Comparison of ENCODE assay signal across 9 mouse cellular contexts in the genomic region with DNA sequence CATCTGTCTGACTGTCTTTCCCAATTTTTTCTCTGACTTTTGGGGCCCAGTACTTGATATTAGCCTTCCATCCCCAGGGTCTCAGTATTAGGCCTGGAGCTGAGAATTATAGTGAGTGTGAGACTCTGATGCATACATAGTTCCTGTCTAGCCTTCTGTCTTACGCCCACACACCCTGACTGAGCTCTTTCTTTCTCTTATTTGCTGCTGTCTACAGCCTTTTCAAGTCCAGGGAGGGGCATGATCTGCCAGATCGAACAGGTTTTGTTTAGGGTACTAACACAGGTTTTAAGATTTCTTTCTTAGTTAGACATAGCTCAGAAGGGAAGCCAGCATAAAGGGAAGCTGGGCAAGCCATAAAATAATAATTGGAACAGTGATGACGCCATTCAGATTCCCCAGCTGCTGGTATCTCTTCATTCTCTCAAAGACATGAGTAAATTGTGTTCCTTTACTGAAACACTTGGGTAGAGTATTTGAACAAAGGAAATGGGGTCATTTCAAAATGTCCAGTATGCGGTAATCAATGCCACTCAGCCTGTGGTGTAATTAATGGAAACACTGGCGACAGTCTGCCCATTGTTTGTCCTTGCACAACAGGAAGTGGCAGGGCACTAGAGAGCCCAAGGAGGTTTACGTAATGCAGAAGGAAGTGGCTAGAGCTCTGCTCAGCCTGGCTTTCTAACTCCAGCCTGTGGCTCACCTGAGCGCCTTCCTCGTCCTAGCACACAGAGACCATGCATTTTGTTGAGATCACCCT.
DNase-seq lines count a peak whose midpoint lies in the region; ATAC-seq lines count a peak whose summit lies in the region.
"Had no signal": no experiment of that assay in that cellular context is flagged by ENCODE, and none has a peak within 500 bp of the region (broad histone marks: within the 10 kb centered on the region; RNA-seq: fewer than 3 reads in every experiment).

No protein-coding gene starts in this region.

- peak; percentile 21 for DNase-seq in limb, embryonic 11.5 days (ENCODE audit: low spot score)
- DNase-seq in limb, embryonic 10.5 days (ENCODE audit: low spot score), result no peak
- peak; percentile 55 for DNase-seq in adrenal gland, postnatal 10 days
- peak; percentile 30 for DNase-seq in thymus, postnatal 25 days
- DNase-seq in ovary, adult 18-20 months (ENCODE audit: low spot score), result no peak
- no peak for DNase-seq in cerebellum, adult 9-11 months

- no peaks in the 10 kb centered on the region for H3K27me3 ChIP-seq in limb, embryonic 11.5 days (ENCODE audit: control insufficient read depth, insufficient read depth, low read length)
- H3K27me3 ChIP-seq in limb, embryonic 10.5 days (ENCODE audit: low read depth, poor library complexity, severe bottlenecking), result no peaks in the 10 kb centered on the region
- H3K27me3 ChIP-seq in lung, embryonic 15.5 days, result no peaks in the 10 kb centered on the region
- H3K27me3 ChIP-seq: neural tube, embryonic 12.5 days had no signal

- H3K4me2 ChIP-seq in limb, embryonic 11.5 days (ENCODE audit: low read depth, severe bottlenecking), result no peak overlapping the region
- H3K4me2 ChIP-seq in lung, embryonic 15.5 days, result no peak overlapping the region
- H3K4me2 ChIP-seq: neural tube, embryonic 12.5 days had no signal

- no peak overlapping the region for H3K9ac ChIP-seq in limb, embryonic 11.5 days (ENCODE audit: low read length)
- no peak overlapping the region for H3K9ac ChIP-seq in lung, embryonic 15.5 days
- H3K9ac ChIP-seq: neural tube, embryonic 12.5 days had no signal

- ATAC-seq in limb, embryonic 11.5 days (ENCODE audit: insufficient number of reproducible peaks, low FRiP score, low TSS enrichment, low read depth), result no peak
- peak; percentile 96 for ATAC-seq in hematopoietic stem cell, adult 5-6 weeks (replicated peaks in 1 of 2; ENCODE audit: insufficient read depth in 1 of 2, low FRiP score in 2 of 2, low TSS enrichment in 1 of 2, low read depth in 1 of 2, poor library complexity in 2 of 2, severe bottlenecking in 2 of 2)
- ATAC-seq in lung, embryonic 15.5 days (ENCODE audit: borderline replicate concordance, extremely low read depth, low FRiP score, low TSS enrichment), result peak; percentile 42; the same call in 1 of the 2 replicates

- WGBS in limb, embryonic 11.5 days, result 74% methylated on average over 8 of the region's 8 CpGs
- 80% methylated on average over 8 of the region's 8 CpGs for WGBS in limb, embryonic 10.5 days
- WGBS in lung, embryonic 15.5 days, result 49% methylated on average over 8 of the region's 8 CpGs

- H3K4me1 ChIP-seq in limb, embryonic 11.5 days (ENCODE audit: control insufficient read depth, insufficient read depth, low read length), result no peaks in the 10 kb centered on the region
- H3K4me1 ChIP-seq in limb, embryonic 10.5 days, result no peaks in the 10 kb centered on the region; the same call in 1 of the 2 replicates
- 0 out of 2 replicates have a peak, but pooled peaks cover 7% of the 10 kb centered on the region for H3K4me1 ChIP-seq in lung, embryonic 15.5 days

- H3K4me3 ChIP-seq in limb, embryonic 11.5 days (ENCODE audit: low read depth, low read length), result no peak overlapping the region
- H3K4me3 ChIP-seq in limb, embryonic 10.5 days, result no peak overlapping the region
- H3K4me3 ChIP-seq in lung, embryonic 15.5 days, result no peak overlapping the region
- H3K4me3 ChIP-seq: neural tube, embryonic 12.5 days had no signal

- H3K9me3 ChIP-seq in limb, embryonic 11.5 days (ENCODE audit: control insufficient read depth, low read length), result no peaks in the 10 kb centered on the region
- H3K9me3 ChIP-seq in limb, embryonic 10.5 days (replicated peaks), result no peaks in the 10 kb centered on the region
- H3K9me3 ChIP-seq in lung, embryonic 15.5 days, result no peaks in the 10 kb centered on the region
- H3K9me3 ChIP-seq: neural tube, embryonic 12.5 days had no signal

- no peaks in the 10 kb centered on the region for H3K36me3 ChIP-seq in limb, embryonic 11.5 days (ENCODE audit: control insufficient read depth, insufficient read depth, low read length)
- H3K36me3 ChIP-seq in limb, embryonic 10.5 days, result no peaks in the 10 kb centered on the region
- H3K36me3 ChIP-seq in lung, embryonic 15.5 days, result no peaks in the 10 kb centered on the region
- H3K36me3 ChIP-seq: neural tube, embryonic 12.5 days had no signal

- H3K27ac ChIP-seq in limb, embryonic 11.5 days (replicated peaks; ENCODE audit: low read depth, low read length), result no peak overlapping the region
- no peak overlapping the region for H3K27ac ChIP-seq in limb, embryonic 10.5 days
- peak overlapping the region; percentile 19; the same call in 1 of the 2 replicates for H3K27ac ChIP-seq in lung, embryonic 15.5 days
- H3K27ac ChIP-seq: neural tube, embryonic 12.5 days had no signal

Comparison
In these comparisons a context has a peak if more than half of its experiments do, and no peak if none do; other contexts are left out.
1. DNase-seq: peak in limb, embryonic 11.5 days (single experiment), adrenal gland, postnatal 10 days (single experiment) and thymus, postnatal 25 days (single experiment); none in limb, embryonic 10.5 days (single experiment), ovary, adult 18-20 months (single experiment) and cerebellum, adult 9-11 months (single experiment).